Comparison of ENCODE assay signal across 35 mouse cellular contexts in genomic region chr6:116488791-116489190, GRCm38 (mm10). TPM values are rescaled to one million over a fixed set of nuclear protein-coding genes. Genes with fewer than 3 reads are reported as not detected.
DNase-seq lines count a peak whose midpoint lies in the region; ATAC-seq lines count a peak whose summit lies in the region.
"Had no signal": no experiment of that assay in that cellular context is flagged by ENCODE, and none has a peak within 500 bp of the region (broad histone marks: within the 10 kb centered on the region; RNA-seq: fewer than 3 reads in every experiment).

Gene Olfr211, plus strand, starts transcription at chr6:116489091.

- WGBS in heart, embryonic 11.5 days (ENCODE audit: insufficient replicate concordance) = 77% methylated on average over 4 of the region's 4 CpGs

- H3K4me1 ChIP-seq in heart, embryonic 11.5 days (ENCODE audit: control insufficient read depth, insufficient read depth, low read length) = no peaks in the 10 kb centered on the region
- H3K4me1 ChIP-seq: embryonic facial prominence, embryonic 10.5 days; embryonic facial prominence, embryonic 15.5 days; heart, embryonic 12.5 days; liver, embryonic 12.5 days; neural tube, embryonic 15.5 days had no signal

- ATAC-seq in heart, embryonic 11.5 days (replicated peaks; ENCODE audit: insufficient number of reproducible peaks, low FRiP score, low TSS enrichment) = no peak
- ATAC-seq: activated CD4-positive, CD25-positive, alpha-beta regulatory T cell, adult 4 months; inflammation-experienced regulatory T-cells, adult 6 months; liver, embryonic 12.5 days; liver, postnatal 0 days had no signal

- DNase-seq in heart, adult 11 months = peak; percentile 19
- peak; percentile 31 for DNase-seq in retina, postnatal 1 day
- DNase-seq in retina, embryonic 14.5 days (ENCODE audit: low spot score) = no peak
- peak; percentile 65 to 67 for DNase-seq in cerebellum, postnatal 14 days
- no peak for DNase-seq in adrenal gland, postnatal 14 days
- DNase-seq: adrenal gland, adult 2 months; B cell, adult 2 months; gastrocnemius, postnatal 25 days; heart, adult 18-20 months; heart, postnatal 4 days; kidney, adult 11 months; kidney, postnatal 14 days; liver, postnatal 0 days; lung, postnatal 36 days had no signal

- no peaks in the 10 kb centered on the region for H3K27me3 ChIP-seq in heart, embryonic 11.5 days (ENCODE audit: control insufficient read depth, insufficient read depth, low read length)
- H3K27me3 ChIP-seq: embryonic facial prominence, embryonic 15.5 days; forebrain, embryonic 12.5 days; hindbrain, embryonic 13.5 days; liver, embryonic 12.5 days; neural tube, embryonic 15.5 days had no signal

- no peak within 1 kb of the TSS for H3K27ac ChIP-seq in heart, embryonic 11.5 days (ENCODE audit: low read depth, low read length)
- H3K27ac ChIP-seq: embryonic facial prominence, embryonic 10.5 days; embryonic facial prominence, embryonic 15.5 days; forebrain, embryonic 12.5 days; hindbrain, embryonic 13.5 days; left cerebral cortex, adult 2 months; liver, embryonic 12.5 days; neural tube, embryonic 15.5 days had no signal

- no peaks in the 10 kb centered on the region for H3K36me3 ChIP-seq in heart, embryonic 11.5 days (ENCODE audit: control insufficient read depth, insufficient read depth, low read length)
- H3K36me3 ChIP-seq: embryonic facial prominence, embryonic 10.5 days; embryonic facial prominence, embryonic 15.5 days; forebrain, embryonic 12.5 days; heart, embryonic 12.5 days; hindbrain, embryonic 13.5 days; liver, embryonic 12.5 days; neural tube, embryonic 15.5 days had no signal

- no peaks in the 10 kb centered on the region for H3K9me3 ChIP-seq in heart, embryonic 11.5 days (replicated peaks; ENCODE audit: control insufficient read depth, low read length)
- H3K9me3 ChIP-seq: embryonic facial prominence, embryonic 10.5 days; embryonic facial prominence, embryonic 15.5 days; forebrain, embryonic 12.5 days; heart, embryonic 12.5 days; hindbrain, embryonic 13.5 days; liver, embryonic 12.5 days; neural tube, embryonic 15.5 days had no signal

- H3K4me2 ChIP-seq in heart, embryonic 11.5 days = no peak within 1 kb of the TSS
- H3K4me2 ChIP-seq: embryonic facial prominence, embryonic 15.5 days; forebrain, embryonic 12.5 days; heart, embryonic 12.5 days; hindbrain, embryonic 13.5 days; liver, embryonic 12.5 days; midbrain, embryonic 11.5 days; neural tube, embryonic 15.5 days had no signal

- no peak within 1 kb of the TSS for H3K4me3 ChIP-seq in heart, embryonic 11.5 days (ENCODE audit: low read depth, low read length)
- H3K4me3 ChIP-seq: embryonic facial prominence, embryonic 10.5 days; embryonic facial prominence, embryonic 15.5 days; forebrain, embryonic 12.5 days; heart, embryonic 12.5 days; hindbrain, embryonic 13.5 days; left cerebral cortex, adult 2 months; liver, embryonic 12.5 days; neural tube, embryonic 15.5 days had no signal

- no peak within 1 kb of the TSS for H3K9ac ChIP-seq in heart, embryonic 11.5 days (ENCODE audit: low read depth, low read length)
- H3K9ac ChIP-seq: embryonic facial prominence, embryonic 15.5 days; forebrain, embryonic 12.5 days; heart, embryonic 12.5 days; hindbrain, embryonic 13.5 days; liver, embryonic 12.5 days; liver, postnatal 0 days; neural tube, embryonic 15.5 days had no signal

RNA-seq across cellular contexts. Expression of gene Olfr211, which starts in this region (rescaled TPM):
- not detected in 2 replicates for polyA plus RNA-seq in heart, embryonic 11.5 days (2014; fragmentation: Nextera tagmentation; extraction: Ambion mirVana)
- not detected in 2 replicates for total RNA-seq in adrenal gland, postnatal 14 days (2021)
- total RNA-seq: adrenal gland, adult 2 months; adrenal gland, postnatal 4 days; gastrocnemius, postnatal 25 days; heart, adult 18-20 months; heart, postnatal 4 days; layer of hippocampus, postnatal 10 days; left cerebral cortex, adult 2 months; left cerebral cortex, postnatal 36 days; megakaryocyte, adult 5-6 weeks had no signal
- polyA plus RNA-seq: activated CD4-positive, CD25-positive, alpha-beta regulatory T cell, adult 4 months; adrenal gland, adult 2 months; cerebellum, adult 2 months; embryonic facial prominence, embryonic 10.5 days; embryonic facial prominence, embryonic 15.5 days; forebrain, embryonic 12.5 days; heart, embryonic 12.5 days; heart, postnatal 0 days; hindbrain, embryonic 13.5 days; inflammation-experienced regulatory T-cells, adult 6 months; kidney, embryonic 14.5 days; limb, embryonic 14.5 days; liver, embryonic 12.5 days; liver, postnatal 0 days; lung, embryonic 16.5 days; midbrain, embryonic 11.5 days; neural tube, embryonic 15.5 days had no signal

Comparison
In these comparisons a context has a peak if more than half of its experiments do, and no peak if none do; other contexts are left out.
1. DNase-seq: peak in heart, adult 11 months (single experiment), retina, postnatal 1 day (single experiment) and cerebellum, postnatal 14 days (2 of 2); none in retina, embryonic 14.5 days (single experiment) and adrenal gland, postnatal 14 days (single experiment).